Mouse (Mus musculus): Measurements from ENCODE around the gene Tmem265.

GRCm38 (mm10) chr7:127511808-127512230 lies 49.4 kb upstream of the Tmem265 start, which contains the start of gene Srcap:
- TF ChIP-seq CTCF (IDR thresholded peaks at IDR 0.05) (no peak), EP300 (IDR thresholded peaks at IDR 0.05) (peak; percentile 83)
